Mouse (Mus musculus) macrophage (primary cell): ENCODE results near the gene B3galt4. TPM values are rescaled to one million over a fixed set of nuclear protein-coding genes. Genes with fewer than 3 reads are reported as not detected.
"Not testable (repeated sequence)": the region's sequence is repeated elsewhere in the genome, so short reads cannot be mapped to it uniquely, and the experiment has no call there.

Experiments
- H3K27ac ChIP-seq: fragments of 350-480 bp; formaldehyde crosslinking; 2 replicates; pipeline ENCODE4 v1.9.0; 2021
- H3K36me3 ChIP-seq: fragments of 350-480 bp; formaldehyde crosslinking; 2 replicates; pipeline ENCODE4 v1.9.0; 2021; ENCODE audit errors: inconsistent target
- H3K4me3 ChIP-seq: fragments of 350-480 bp; formaldehyde crosslinking; 2 replicates; pipeline ENCODE4 v1.9.0; 2021; ENCODE audit errors: inconsistent target
- H3K79me2 ChIP-seq: fragments of 350-480 bp; formaldehyde crosslinking; 2 replicates; pipeline ENCODE4 v1.9.0; 2021; ENCODE audit errors: inconsistent target
- WGBS: methylation state at CpG from one replicate; pipeline ENCODE4 v1.1.7; 2026; ENCODE audit warnings: inconsistent platforms; ENCODE audit not compliant: missing documents; 5-methylcytosine and 5-hydroxymethylcytosine counted together
- polyA plus RNA-seq: library from polyadenylated mRNA; stranded (reverse); fragments of 250-400 nt; gene quantifications from 3 replicates; pipeline ENCODE4 v1.2.4, GENCODE M21; 2018; ENCODE audit warnings: inconsistent platforms

The B3galt4 gene
- polyA plus RNA-seq, 1 experiment from 2014 or later = 4.0 TPM

DNA sequence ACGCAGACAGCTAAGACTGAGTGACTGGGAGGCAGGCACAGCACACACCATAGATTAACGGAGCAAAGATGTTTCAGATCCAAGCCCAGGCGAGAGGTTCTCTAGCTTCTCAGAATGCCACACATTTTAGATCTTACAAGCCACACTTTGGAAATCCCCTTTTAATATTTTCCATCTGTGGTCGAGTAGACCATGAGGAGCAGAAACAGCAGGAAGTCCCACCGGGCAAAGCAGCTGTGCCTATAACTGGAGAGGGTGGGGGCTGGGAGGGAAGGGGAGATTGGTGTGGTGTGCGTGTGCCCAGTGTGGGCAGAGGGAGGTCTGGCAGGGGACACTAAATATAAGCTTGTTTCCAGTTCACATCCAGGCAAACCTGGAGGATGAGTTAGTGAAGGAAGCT, 6.2 kb upstream of the B3galt4 start:
- H3K4me3 ChIP-seq = no peak overlapping the region
- H3K79me2 ChIP-seq = peaks cover 46% of the 10 kb centered on the region
- 83% methylated on average over 6 of the region's 6 CpGs for WGBS
- H3K27ac ChIP-seq = no peak overlapping the region
- peaks cover 50% of the 10 kb centered on the region for H3K36me3 ChIP-seq

GRCm38 (mm10) chr17:33956336-33956735, 5.0 kb upstream of the B3galt4 start:
- Histone ChIP-seq H3K27ac (peak overlapping the region; percentile 93), H3K4me3 (peak overlapping the region; percentile 92), H3K36me3 (peaks cover 40% of the 10 kb centered on the region), H3K79me2 (peaks cover 46% of the 10 kb centered on the region)
- 12% methylated on average over 10 of the region's 10 CpGs for WGBS

GRCm38 (mm10) chr17:33955555-33956214, 4.4 kb upstream of the B3galt4 start, which contains the start of the genes Vps52 and Rps18:
TSS of gene Vps52 (plus strand) at chr17:33955812.
TSS of gene Rps18 (minus strand) at chr17:33956001.
- under 1% methylated on average over 50 of the region's 50 CpGs for WGBS
- H3K79me2 ChIP-seq = peaks cover 51% of the 10 kb centered on the region
- peak within 1 kb of the TSS; percentile 92 for H3K4me3 ChIP-seq
- peak within 1 kb of the TSS; percentile 93 for H3K27ac ChIP-seq
- H3K36me3 ChIP-seq = peaks cover 33% of the 10 kb centered on the region

DNA sequence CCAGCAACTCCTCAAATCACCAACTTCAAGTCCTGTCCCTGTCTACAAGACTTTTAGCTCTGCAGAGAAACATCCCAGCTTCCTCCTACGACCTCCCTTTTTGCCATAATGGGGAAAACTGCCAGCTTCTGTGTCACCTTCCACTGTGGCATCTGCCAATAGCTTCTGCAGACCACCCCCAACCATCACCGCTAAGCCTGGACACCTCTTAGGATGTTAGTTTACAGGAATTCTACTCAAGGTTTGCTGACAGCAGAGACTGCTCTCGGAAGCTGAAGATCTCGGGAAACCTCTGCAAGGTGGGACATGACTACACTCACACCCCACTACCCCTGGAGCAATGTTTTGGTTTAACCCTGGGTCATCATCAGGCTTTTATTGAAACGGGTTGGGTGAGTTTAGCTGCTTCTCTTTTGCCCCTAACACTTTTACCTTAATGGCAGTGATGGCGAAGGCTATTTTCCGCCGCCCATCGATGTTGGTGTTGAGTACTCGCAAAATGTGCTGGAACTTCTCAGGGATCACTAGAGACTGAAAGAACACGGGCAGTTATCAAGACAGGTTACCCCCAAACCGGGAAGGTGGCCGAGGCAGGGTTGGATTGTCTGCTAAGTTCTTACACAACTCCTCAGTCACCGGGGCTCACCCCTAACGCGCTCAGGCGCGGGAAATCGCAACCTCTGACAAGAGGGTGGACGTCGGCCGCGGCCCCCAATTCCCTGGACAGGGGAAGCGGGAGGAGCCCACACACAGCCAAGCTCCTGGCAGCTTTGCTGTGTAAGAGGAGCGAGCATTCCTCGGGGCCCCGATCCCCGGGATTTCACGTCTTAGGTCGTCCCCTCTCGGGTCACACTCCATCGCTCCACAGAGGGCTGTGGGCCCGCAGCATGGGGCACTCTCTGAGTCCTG, 3.6 kb upstream of the B3galt4 start:
- peaks cover 59% of the 10 kb centered on the region for H3K79me2 ChIP-seq
- 1% methylated on average over 33 of the region's 33 CpGs for WGBS
- peak overlapping the region; percentile 92 for H3K4me3 ChIP-seq
- peak overlapping the region; percentile 93 for H3K27ac ChIP-seq
- H3K36me3 ChIP-seq = peaks cover 25% of the 10 kb centered on the region; the same call in 1 of the 2 replicates

DNA sequence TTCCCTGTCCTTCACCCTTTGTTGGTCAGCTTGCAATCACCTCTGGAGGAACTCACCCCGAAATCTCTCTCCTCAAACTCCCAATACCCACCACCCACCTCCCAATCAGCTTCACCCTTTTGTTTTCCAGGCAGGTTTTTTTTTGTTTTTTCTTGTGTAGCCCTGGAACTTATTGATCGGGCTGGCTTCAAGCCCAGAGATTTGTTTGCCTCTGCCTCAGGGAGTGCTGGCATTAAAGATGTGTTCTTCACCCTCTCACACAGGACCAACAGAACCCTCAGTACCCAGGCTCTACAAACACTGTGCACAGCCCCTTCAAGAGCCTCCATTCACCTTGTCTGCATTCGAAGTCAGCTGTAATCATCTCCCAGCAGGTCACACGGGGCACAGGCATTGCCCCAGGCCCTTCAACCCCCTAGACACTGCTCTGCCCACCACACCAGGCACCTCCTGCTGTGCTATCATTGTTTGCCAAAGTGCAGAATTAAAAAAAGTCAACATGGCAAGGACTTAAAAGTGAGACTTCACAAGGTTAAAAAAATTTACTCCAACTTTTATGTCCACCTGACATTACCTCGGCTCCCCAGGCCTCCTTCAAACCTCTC, 2.8 kb upstream of the B3galt4 start:
- peaks cover 67% of the 10 kb centered on the region for H3K79me2 ChIP-seq
- peak overlapping the region; percentile 92 for H3K4me3 ChIP-seq
- 39% methylated on average over 5 of the region's 5 CpGs for WGBS
- peaks cover 20% of the 10 kb centered on the region; the same call in 1 of the 2 replicates for H3K36me3 ChIP-seq
- peak overlapping the region; percentile 93 for H3K27ac ChIP-seq

- peaks cover 17% of the 10 kb centered on the region; the same call in 1 of the 2 replicates for H3K36me3 ChIP-seq
- H3K4me3 ChIP-seq = no peak overlapping the region
- H3K79me2 ChIP-seq = peaks cover 75% of the 10 kb centered on the region
- 78% methylated on average over 3 of the region's 3 CpGs for WGBS
- H3K27ac ChIP-seq = no peak overlapping the region
These were observed 2.0 kb upstream of the B3galt4 start for GRCm38 (mm10) chr17:33953310-33953709.

DNA sequence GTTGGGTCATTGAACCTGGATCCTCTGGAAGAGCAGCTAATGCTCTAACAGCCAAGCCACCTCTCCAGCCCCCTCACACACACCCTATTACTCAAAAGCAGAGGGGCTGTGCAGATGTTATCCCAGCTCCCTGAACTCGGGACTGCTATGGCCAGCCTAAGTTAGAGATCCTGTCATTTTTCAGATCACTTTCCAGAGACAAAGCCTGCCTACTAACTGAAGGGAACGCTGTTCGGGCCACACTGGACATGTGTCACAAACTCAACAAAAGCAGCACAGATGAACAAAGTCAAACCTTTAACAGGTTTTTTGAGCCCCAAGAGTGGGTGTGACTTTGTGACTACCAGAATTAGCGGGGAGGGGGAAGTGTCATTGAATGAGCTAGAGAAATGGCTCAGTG, 1.6 kb upstream of the B3galt4 start:
- Histone ChIP-seq H3K27ac (no peak overlapping the region), H3K4me3 (no peak overlapping the region), H3K36me3 (peaks cover 17% of the 10 kb centered on the region; the same call in 1 of the 2 replicates), H3K79me2 (peaks cover 73% of the 10 kb centered on the region)
- WGBS = 84% methylated on average over 4 of the region's 4 CpGs

- whole genome bisulfite sequencing = 91% methylated on average over 13 of the region's 13 CpGs
- not testable (repeated sequence) for H3K4me3 ChIP-seq, H3K27ac ChIP-seq
- Histone ChIP-seq H3K79me2 (peaks cover 66% of the 10 kb centered on the region), H3K36me3 (peaks cover 17% of the 10 kb centered on the region; the same call in 1 of the 2 replicates)
These were observed 727 bp upstream of the B3galt4 start for GRCm38 (mm10) chr17:33952015-33952414.

DNA sequence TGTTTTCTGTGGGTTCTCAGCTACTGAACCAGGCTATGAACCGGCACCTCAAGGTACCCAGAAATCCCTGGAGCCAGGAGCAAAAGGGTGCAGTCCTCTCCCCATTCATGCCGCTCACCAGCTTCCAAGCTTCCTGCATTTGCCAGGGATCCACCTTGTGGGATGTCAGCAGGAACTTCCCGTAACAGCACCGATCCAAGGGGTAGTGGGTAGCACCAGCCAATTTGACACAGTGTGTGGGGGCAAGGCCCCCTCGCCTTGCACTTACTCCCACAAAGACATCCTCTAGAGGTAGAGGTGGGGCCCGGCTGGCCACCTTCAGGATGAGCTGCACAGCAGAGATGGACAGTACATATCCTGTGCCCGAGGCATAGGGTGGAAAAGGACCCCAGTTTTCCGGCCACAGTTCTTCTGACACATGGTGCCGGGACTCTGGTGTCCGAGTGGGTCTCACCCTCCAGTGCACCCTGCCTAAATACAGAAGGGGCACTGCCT, 1.1 kb downstream of the B3galt4 start:
- Histone ChIP-seq H3K79me2 (peaks cover 54% of the 10 kb centered on the region), H3K27ac (no peak overlapping the region), H3K36me3 (peaks cover 17% of the 10 kb centered on the region; the same call in 1 of the 2 replicates), H3K4me3 (peak overlapping the region; percentile 41; the same call in 1 of the 2 replicates)
- 83% methylated on average over 10 of the region's 10 CpGs for WGBS

DNA sequence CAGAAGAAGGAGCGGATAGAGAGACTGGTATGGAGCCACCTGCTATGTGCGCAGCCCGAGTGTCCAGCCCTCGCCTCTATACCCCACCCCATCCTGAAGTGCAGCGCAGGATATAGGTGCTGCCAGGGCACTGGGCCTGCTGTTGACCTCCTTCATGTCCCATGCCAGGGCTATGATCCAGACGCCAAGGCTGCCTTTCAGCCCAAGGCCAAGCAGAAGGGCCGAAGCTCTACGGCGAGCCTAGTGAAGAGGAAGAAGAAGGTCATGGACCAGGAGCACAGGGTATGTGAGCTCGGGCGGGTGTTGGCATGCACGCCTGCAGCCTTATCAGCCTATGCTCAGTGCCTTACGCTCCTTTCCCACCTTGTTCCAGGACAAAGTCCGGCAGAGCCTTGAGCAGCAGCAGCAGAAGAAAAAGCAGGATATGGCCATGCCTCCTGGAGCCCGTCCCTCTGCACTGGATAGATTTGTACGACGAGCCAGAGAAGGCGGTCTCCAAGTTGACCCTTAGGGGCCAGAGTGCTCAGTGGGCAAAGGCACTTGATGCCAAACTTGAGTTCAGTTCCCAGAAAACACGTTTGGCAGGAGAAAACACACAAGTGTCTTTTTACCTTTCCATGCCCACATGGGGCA, 2.3 kb downstream of the B3galt4 start:
- H3K36me3 ChIP-seq = peaks cover 23% of the 10 kb centered on the region; the same call in 1 of the 2 replicates
- WGBS = 93% methylated on average over 18 of the region's 19 CpGs

GRCm38 (mm10) chr17:33948090-33948904, 3.0 kb downstream of the B3galt4 start:
- WGBS = 92% methylated on average over 22 of the region's 22 CpGs
- peaks cover 35% of the 10 kb centered on the region for H3K79me2 ChIP-seq
- H3K27ac ChIP-seq = peak overlapping the region; percentile 65
- H3K36me3 ChIP-seq = peaks cover 21% of the 10 kb centered on the region; the same call in 1 of the 2 replicates
- no peak overlapping the region for H3K4me3 ChIP-seq

More for the DNA sequence above, 2.3 kb downstream of the B3galt4 start:
- Histone ChIP-seq H3K4me3 (no peak overlapping the region), H3K79me2 (peaks cover 42% of the 10 kb centered on the region), H3K27ac (no peak overlapping the region)

DNA sequence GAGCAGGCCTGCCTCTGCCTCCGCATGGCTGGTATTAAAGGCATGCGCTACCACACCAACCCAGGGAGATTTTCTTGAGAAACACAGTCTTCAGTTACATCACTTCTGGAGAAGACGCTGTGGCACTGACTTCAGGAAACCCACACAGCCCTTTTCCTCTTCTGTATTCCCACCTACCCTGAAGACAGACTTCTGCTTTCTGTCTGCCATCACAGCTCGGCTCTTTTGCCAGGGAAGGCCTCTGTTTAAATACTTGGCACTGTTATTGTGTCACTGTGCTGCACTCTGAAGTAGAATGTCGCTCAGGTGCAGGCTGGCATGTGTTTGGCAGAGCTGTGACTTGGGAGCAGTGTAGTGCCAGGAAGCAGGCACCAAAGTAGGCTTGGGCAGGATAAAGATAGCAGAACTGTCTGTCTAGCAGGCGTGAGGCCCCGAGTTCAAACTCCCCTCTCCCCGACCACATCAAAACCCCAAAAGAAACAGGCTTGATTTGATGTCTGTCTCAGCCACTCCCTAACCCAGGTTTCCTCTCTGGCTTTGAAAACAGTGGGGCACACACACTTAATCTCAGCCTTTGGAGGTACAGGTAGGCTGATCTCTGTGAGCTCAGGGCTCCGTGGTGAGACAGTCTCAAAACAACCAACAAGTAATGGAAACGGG, 3.7 kb downstream of the B3galt4 start:
- no peak overlapping the region for H3K4me3 ChIP-seq
- H3K36me3 ChIP-seq = peaks cover 14% of the 10 kb centered on the region; the same call in 1 of the 2 replicates
- 20% methylated on average over 10 of the region's 10 CpGs for WGBS
- peak overlapping the region; percentile 65 for H3K27ac ChIP-seq
- H3K79me2 ChIP-seq = peaks cover 30% of the 10 kb centered on the region; the same call in 1 of the 2 replicates

DNA sequence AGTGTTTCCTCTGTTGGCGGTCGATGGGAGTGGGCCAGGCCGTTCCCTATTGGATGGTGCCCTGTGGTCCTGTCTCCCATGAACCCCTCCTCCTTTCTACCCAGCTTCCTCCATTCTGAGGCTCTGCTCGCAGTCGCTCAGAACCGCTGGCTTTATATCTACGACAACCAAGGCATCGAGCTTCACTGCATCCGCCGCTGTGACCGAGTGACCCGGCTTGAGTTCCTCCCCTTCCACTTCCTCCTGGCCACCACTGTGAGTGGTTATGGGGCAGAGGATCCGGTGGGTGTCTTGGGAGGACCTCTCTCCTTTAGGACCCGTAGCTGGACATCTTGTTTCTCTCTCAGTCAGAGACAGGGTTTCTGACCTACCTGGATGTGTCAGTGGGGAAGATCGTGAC, 7.8 kb downstream of the B3galt4 start:
- H3K79me2 ChIP-seq = peaks cover 30% of the 10 kb centered on the region
- peaks cover 7% of the 10 kb centered on the region; the same call in 1 of the 2 replicates for H3K36me3 ChIP-seq
- no peak overlapping the region for H3K4me3 ChIP-seq
- H3K27ac ChIP-seq = no peak overlapping the region
- WGBS = 94% methylated on average over 15 of the region's 15 CpGs
